Mouse (Mus musculus) heart, embryonic 14.5 days (tissue): ENCODE results near the gene Mphosph9. TPM values are rescaled to one million over a fixed set of nuclear protein-coding genes. Genes with fewer than 3 reads are reported as not detected.

Experiments used
- ATAC-seq: fragments of 200-750 bp; cut with Nextera tagmentation; 2 replicates; pipeline ENCODE4 v1.8.0; 2017; ENCODE audit warnings: low read depth, moderate TSS enrichment; ENCODE audit not compliant: insufficient number of reproducible peaks, insufficient read depth, low FRiP score
- H3K27ac ChIP-seq, 2 experiments: fragments of 200-500 bp in 1 of 2; fragments of 300-500 bp in 1 of 2; sonication (generic) in 1 of 2; replicated peaks in 1 of 2; 2 replicates each; pipeline ENCODE4 v1.5.1; 2012 to 2014; ENCODE audit warnings: low read depth in 2 of 2, low read length in 2 of 2, control low read depth in 1 of 2, mild to moderate bottlenecking in 1 of 2, mixed read lengths in 1 of 2; ENCODE audit not compliant: control insufficient read depth in 1 of 2, insufficient read depth in 1 of 2
- H3K27me3 ChIP-seq: fragments of 300-500 bp; sonication (generic); 2 replicates; pipeline ENCODE4 v1.6.1; 2014; ENCODE audit warnings: mild to moderate bottlenecking, low read length, control low read depth; ENCODE audit not compliant: control insufficient read depth, insufficient read depth
- H3K36me3 ChIP-seq: fragments of 300-500 bp; sonication (generic); 2 replicates; pipeline ENCODE4 v1.6.1; 2014; ENCODE audit warnings: mild to moderate bottlenecking, control low read depth, low read length, mixed read lengths; ENCODE audit not compliant: control insufficient read depth, insufficient read depth
- H3K4me1 ChIP-seq, 2 experiments: fragments of 200-500 bp in 1 of 2; fragments of 300-500 bp in 1 of 2; sonication (generic) in 1 of 2; 2 replicates each; pipeline ENCODE4 v1.6.1; 2012 to 2014; ENCODE audit warnings: low read length in 2 of 2, control low read depth in 1 of 2, mixed read lengths in 1 of 2; ENCODE audit not compliant: control insufficient read depth in 2 of 2, insufficient read depth in 2 of 2
- H3K4me2 ChIP-seq: fragments of 300-500 bp; sonication (generic); 2 replicates; pipeline ENCODE4 v1.6.1; 2014; ENCODE audit warnings: mild to moderate bottlenecking, low read length
- H3K4me3 ChIP-seq, 2 experiments: fragments of 200-500 bp in 1 of 2; fragments of 300-500 bp in 1 of 2; sonication (generic) in 1 of 2; 2 replicates each; pipeline ENCODE4 v1.5.1; 2012 to 2014; ENCODE audit warnings: low read length in 2 of 2, mild to moderate bottlenecking in 2 of 2, control low read depth in 1 of 2, low read depth in 1 of 2, moderate library complexity in 1 of 2; ENCODE audit not compliant: control insufficient read depth in 1 of 2, insufficient read depth in 1 of 2
- H3K9ac ChIP-seq: fragments of 300-500 bp; sonication (generic); 2 replicates; pipeline ENCODE4 v1.6.1; 2014; ENCODE audit warnings: mild to moderate bottlenecking, low read length
- H3K9me3 ChIP-seq: fragments of 300-500 bp; sonication (generic); 2 replicates; pipeline ENCODE4 v1.6.1; 2016; ENCODE audit warnings: low read length, control low read depth; ENCODE audit not compliant: control insufficient read depth
- WGBS: fragments of 180-500 bp; shearing (Covaris S2); extraction: QIAGEN DNeasy Blood & Tissue Kit; methylation state at CpG from one replicate; pipeline ENCODE4 v1.1.7; 2014; 5-methylcytosine and 5-hydroxymethylcytosine counted together
- polyA plus RNA-seq: library from polyadenylated mRNA; unstranded; fragments of >200 nt; fragmentation: Nextera tagmentation; extraction: Ambion mirVana; gene quantifications from 2 replicates; pipeline ENCODE4 v1.2.1, GENCODE M21; 2014

Mphosph9 gene
- polyA plus RNA-seq, 1 experiment from 2014 or later: 14.4 TPM

GRCm38 (mm10) chr5:124338791-124339190 is 11.0 kb upstream of the Mphosph9 start:
- Histone ChIP-seq H3K9ac (no peak overlapping the region), H3K36me3 (peaks cover 17% of the 10 kb centered on the region), H3K4me3 (no peak overlapping the region), H3K4me1 (peaks cover 22 to 39% of the 10 kb centered on the region in 2 experiments), H3K9me3 (no peaks in the 10 kb centered on the region), H3K27me3 (no peaks in the 10 kb centered on the region), H3K27ac (no peak overlapping the region), H3K4me2 (no peak overlapping the region)
- 85% methylated on average over 8 of the region's 8 CpGs for WGBS
- no peak for ATAC-seq

DNA sequence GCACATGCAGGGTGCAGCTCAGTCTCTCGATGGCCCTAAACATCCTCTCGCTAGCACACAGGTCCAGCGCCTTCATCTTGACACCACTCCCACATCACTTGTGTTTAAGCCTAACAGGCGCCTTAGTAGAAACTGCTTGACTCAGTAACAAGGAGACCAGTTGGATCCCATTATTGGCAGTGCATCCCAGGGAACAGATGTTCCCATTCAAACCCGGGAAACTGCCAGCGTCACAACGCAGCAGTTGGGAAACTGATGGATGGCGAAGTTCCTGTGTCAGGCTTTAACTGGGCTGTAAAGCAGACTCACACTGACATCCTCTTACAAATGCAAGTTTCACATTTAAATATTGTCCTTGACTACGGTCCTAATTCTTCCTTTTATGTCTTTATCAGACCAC is 10.1 kb upstream of the Mphosph9 start:
- Histone ChIP-seq H3K4me3 (no peak overlapping the region), H3K36me3 (peaks cover 9% of the 10 kb centered on the region), H3K27me3 (no peaks in the 10 kb centered on the region), H3K9ac (no peak overlapping the region), H3K4me2 (no peak overlapping the region), H3K9me3 (no peaks in the 10 kb centered on the region), H3K27ac (no peak overlapping the region), H3K4me1 (peaks cover 22 to 43% of the 10 kb centered on the region in 2 experiments)
- ATAC-seq: no peak
- WGBS: 76% methylated on average over 9 of the region's 9 CpGs

- Histone ChIP-seq H3K27me3 (no peaks in the 10 kb centered on the region), H3K9ac (0 out of 2 replicates have a peak overlapping the region, but pooled peaks have one; percentile 8)
These were observed 9.3 kb upstream of the Mphosph9 start for GRCm38 (mm10) chr5:124337103-124337502.

DNA sequence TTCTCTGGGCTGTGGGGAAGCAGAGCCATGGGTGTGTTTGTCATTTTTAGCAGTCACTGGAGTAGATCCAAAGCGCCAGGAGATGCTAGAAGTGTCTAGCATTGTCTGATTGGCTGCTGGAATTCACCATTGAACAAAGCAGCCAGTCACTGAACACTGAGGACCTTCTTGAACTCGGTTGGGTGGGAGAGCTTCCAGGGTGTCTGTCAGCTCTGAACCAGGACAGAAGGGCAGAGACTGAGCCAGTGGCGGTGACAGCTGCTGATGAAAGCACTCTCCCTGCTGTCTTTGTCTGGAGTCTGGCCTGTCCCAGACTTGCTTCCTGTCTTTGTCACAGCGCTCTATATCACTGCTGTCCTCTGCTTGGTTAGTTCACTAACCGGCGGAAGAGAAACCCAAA is 6.6 kb upstream of the Mphosph9 start:
- Histone ChIP-seq H3K4me3 (no peak overlapping the region), H3K9me3 (no peaks in the 10 kb centered on the region), H3K27ac (peak overlapping the region; percentile 88 to 89), H3K4me1 (peaks cover 16 to 33% of the 10 kb centered on the region in 2 experiments), H3K27me3 (no peaks in the 10 kb centered on the region), H3K36me3 (no peaks in the 10 kb centered on the region), H3K9ac (peak overlapping the region; percentile 47; the same call in 1 of the 2 replicates), H3K4me2 (peak overlapping the region; percentile 21)
- peak; percentile 87 for ATAC-seq
- WGBS: 2% methylated on average over 6 of the region's 6 CpGs

More at GRCm38 (mm10) chr5:124337103-124337502, 9.3 kb upstream of the Mphosph9 start:
- peaks cover 6% of the 10 kb centered on the region; the same call in 1 of the 2 replicates for H3K36me3 ChIP-seq
- no peaks in the 10 kb centered on the region for H3K9me3 ChIP-seq
- ATAC-seq: no peak
- H3K4me2 ChIP-seq: no peak overlapping the region
- H3K4me1 ChIP-seq: peaks cover 22 to 43% of the 10 kb centered on the region in 2 experiments
- peak overlapping the region; percentile 48; a peak in 3 of 4 replicates for H3K27ac ChIP-seq
- 65% methylated on average over 9 of the region's 9 CpGs for WGBS
- no peak overlapping the region for H3K4me3 ChIP-seq

DNA sequence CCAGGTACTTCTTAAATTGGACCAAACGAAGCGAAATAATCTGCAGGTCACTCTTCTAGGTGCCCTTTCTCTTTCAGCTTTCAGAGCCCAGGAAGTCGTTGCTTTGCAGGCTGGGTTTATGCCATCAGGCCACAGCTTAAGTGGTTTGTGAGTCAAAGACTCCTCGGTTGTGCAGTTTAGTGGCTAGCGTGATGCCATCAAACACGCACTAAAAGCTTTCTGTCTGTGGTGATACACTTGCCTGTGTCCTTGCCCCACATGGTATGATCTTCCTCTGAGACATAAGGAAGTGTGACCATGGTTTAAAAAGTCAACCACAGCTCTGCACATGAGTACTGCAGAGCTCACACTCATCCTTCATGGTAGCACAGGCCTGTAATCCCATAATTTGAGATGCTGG is 2.3 kb upstream of the Mphosph9 start:
- Histone ChIP-seq H3K4me1 (peaks cover 15 to 30% of the 10 kb centered on the region in 2 experiments), H3K4me3 (no peak overlapping the region), H3K27me3 (no peaks in the 10 kb centered on the region), H3K9me3 (no peaks in the 10 kb centered on the region), H3K36me3 (peaks cover 1% of the 10 kb centered on the region), H3K4me2 (no peak overlapping the region), H3K9ac (no peak overlapping the region), H3K27ac (no peak overlapping the region)
- WGBS: 90% methylated on average over 6 of the region's 6 CpGs
- ATAC-seq: no peak

GRCm38 (mm10) chr5:124326829-124327228 is 943 bp downstream of the Mphosph9 start:
- Histone ChIP-seq H3K4me2 (peak overlapping the region; percentile 91), H3K4me3 (peak overlapping the region; percentile 76 to 82)
- ATAC-seq: no peak

GRCm38 (mm10) chr5:124317648-124318047 is 10.1 kb downstream of the Mphosph9 start:
- peaks cover 82% of the 10 kb centered on the region for H3K36me3 ChIP-seq
- H3K27ac ChIP-seq: no peak overlapping the region
- no peak overlapping the region for H3K4me2 ChIP-seq
- H3K4me3 ChIP-seq: no peak overlapping the region
- no peak overlapping the region for H3K9ac ChIP-seq
- no peaks in the 10 kb centered on the region for H3K27me3 ChIP-seq
- H3K9me3 ChIP-seq: peaks cover 2% of the 10 kb centered on the region; the same call in 1 of the 2 replicates
- ATAC-seq: no peak
- peaks cover 3 to 4% of the 10 kb centered on the region in 2 experiments; a peak in 2 of 4 replicates for H3K4me1 ChIP-seq
- 75% methylated on average over 7 of the region's 7 CpGs for WGBS

More at GRCm38 (mm10) chr5:124326829-124327228, 943 bp downstream of the Mphosph9 start:
- 1% methylated on average over 8 of the region's 8 CpGs for WGBS
- Histone ChIP-seq H3K27ac (peak overlapping the region; percentile 92 to 95), H3K36me3 (peaks cover 24% of the 10 kb centered on the region), H3K9ac (peak overlapping the region; percentile 87), H3K9me3 (no peaks in the 10 kb centered on the region), H3K27me3 (no peaks in the 10 kb centered on the region), H3K4me1 (peaks cover 7 to 14% of the 10 kb centered on the region in 2 experiments)

GRCm38 (mm10) chr5:124315941-124316340 is 11.8 kb downstream of the Mphosph9 start:
- Histone ChIP-seq H3K4me3 (no peak overlapping the region), H3K9me3 (peaks cover 6% of the 10 kb centered on the region; the same call in 1 of the 2 replicates), H3K4me2 (no peak overlapping the region), H3K36me3 (peaks cover 83% of the 10 kb centered on the region), H3K27ac (no peak overlapping the region), H3K4me1 (peaks cover 3 to 4% of the 10 kb centered on the region in 2 experiments; a peak in 2 of 4 replicates), H3K9ac (no peak overlapping the region), H3K27me3 (no peaks in the 10 kb centered on the region)
- ATAC-seq: no peak
- WGBS: 93% methylated on average over 11 of the region's 11 CpGs
